Mouse (Mus musculus) ES-Bruce4 (cell line): ENCODE data around the gene Pax1.

Experiments used
- CTCF ChIP-seq: IDR thresholded peaks from one replicate; pipeline ENCODE4 v1.8.1; 2011; ENCODE audit warnings: low read depth, low read length
- EP300 ChIP-seq: IDR thresholded peaks from 2 replicates; pipeline ENCODE4 v1.6.1; 2011; ENCODE audit warnings: low read depth, low read length; ENCODE audit not compliant: insufficient read depth
- POLR2A ChIP-seq: IDR thresholded peaks from one replicate; pipeline ENCODE4 v1.8.1; 2011; ENCODE audit warnings: low read length; ENCODE audit not compliant: insufficient read depth

GRCm38 (mm10) chr2:147375019-147375715 is 13.4 kb downstream of the Pax1 start:
- TF ChIP-seq CTCF (no peak), POLR2A (no peak), EP300 (no peak)
